Mouse (Mus musculus): ENCODE data around the gene Smpd3. TPM values are rescaled to one million over a fixed set of nuclear protein-coding genes. Genes with fewer than 3 reads are reported as not detected.

Gene Smpd3
- polyA plus RNA-seq, 2 experiments = 11.2 to 17.5 TPM

DNA sequence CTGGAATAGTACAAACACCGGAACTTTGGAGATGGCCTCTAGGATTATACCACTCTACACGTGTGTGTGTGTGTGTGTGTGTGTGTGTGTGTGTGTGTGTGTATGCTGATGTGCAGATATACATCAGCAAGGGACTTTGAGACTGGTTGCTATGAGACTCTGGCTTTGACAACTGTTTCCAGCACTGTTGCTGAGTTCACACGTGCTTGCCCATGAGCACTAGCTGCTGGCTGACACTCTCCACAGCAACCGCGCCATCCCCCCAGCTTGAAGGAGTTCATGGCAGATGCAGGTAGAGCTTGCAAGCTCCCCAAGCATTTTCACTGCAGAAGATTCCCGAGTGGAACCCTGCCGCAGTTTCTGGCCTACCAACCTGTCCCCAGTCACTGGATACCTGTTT is 48.3 kb downstream of the Smpd3 start:
- no peaks in the 10 kb centered on the region for H3K36me3 ChIP-seq (ENCODE audit: control insufficient read depth, insufficient read depth, low read length)
- no peak for DNase-seq (ENCODE audit: low spot score)
- H3K9ac ChIP-seq (ENCODE audit: low read depth, low read length, severe bottlenecking) = no peak overlapping the region
- H3K4me3 ChIP-seq (replicated peaks; ENCODE audit: low read length) = no peak overlapping the region
- H3K4me2 ChIP-seq (replicated peaks; ENCODE audit: low read depth, low read length, severe bottlenecking) = no peak overlapping the region
- H3K27me3 ChIP-seq (ENCODE audit: control insufficient read depth, insufficient read depth, low read length) = no peaks in the 10 kb centered on the region
- H3K4me1 ChIP-seq (ENCODE audit: control insufficient read depth, insufficient read depth, low read length) = no peaks in the 10 kb centered on the region
- H3K27ac ChIP-seq (replicated peaks; ENCODE audit: low read depth, low read length) = no peak overlapping the region
- H3K9me3 ChIP-seq (ENCODE audit: control insufficient read depth, low read length) = no peaks in the 10 kb centered on the region
- no peak for TF ChIP-seq POLR2A (IDR thresholded peaks at IDR 0.05; ENCODE audit: borderline replicate concordance, extremely low read depth, insufficient read depth, insufficient read length)
- ATAC-seq (ENCODE audit: low FRiP score, low read depth) = no peak
- 45% methylated on average over 7 of the region's 7 CpGs for WGBS

DNA sequence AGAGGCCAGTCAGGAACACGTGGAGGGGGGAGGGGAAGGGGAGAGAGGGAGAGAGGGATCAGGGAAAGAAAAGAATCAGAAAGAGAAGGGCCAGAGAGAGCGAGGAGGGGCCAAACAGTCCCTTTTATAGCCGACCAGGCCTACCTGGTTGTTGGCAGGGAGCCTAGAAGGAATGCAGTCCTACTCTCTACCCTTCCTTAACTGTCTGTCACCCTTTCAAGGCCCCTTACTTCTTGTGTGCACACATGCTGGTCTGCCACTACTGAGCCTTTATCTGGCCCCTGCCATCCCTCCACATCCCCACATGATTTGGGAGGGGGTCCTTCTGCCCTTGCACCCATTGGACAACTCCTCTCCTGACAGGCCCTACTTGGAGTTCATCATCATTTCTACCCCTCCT is 49.1 kb downstream of the Smpd3 start:
- ATAC-seq (ENCODE audit: low FRiP score, low read depth) (no peak), DNase-seq (ENCODE audit: low spot score) (no peak)
- no peaks in the 10 kb centered on the region for H3K9me3 ChIP-seq (ENCODE audit: control insufficient read depth, low read length)
- no peaks in the 10 kb centered on the region for H3K36me3 ChIP-seq (ENCODE audit: control insufficient read depth, insufficient read depth, low read length)
- H3K9ac ChIP-seq (ENCODE audit: low read depth, low read length, severe bottlenecking) = no peak overlapping the region
- whole genome bisulfite sequencing = 37% methylated on average over 3 of the region's 3 CpGs
- no peak overlapping the region for H3K4me3 ChIP-seq (replicated peaks; ENCODE audit: low read length)
- H3K27me3 ChIP-seq (ENCODE audit: control insufficient read depth, insufficient read depth, low read length) = no peaks in the 10 kb centered on the region
- H3K4me2 ChIP-seq (replicated peaks; ENCODE audit: low read depth, low read length, severe bottlenecking) = no peak overlapping the region
- H3K27ac ChIP-seq (replicated peaks; ENCODE audit: low read depth, low read length) = no peak overlapping the region
- no peaks in the 10 kb centered on the region for H3K4me1 ChIP-seq (ENCODE audit: control insufficient read depth, insufficient read depth, low read length)
- no peak for TF ChIP-seq POLR2A (IDR thresholded peaks at IDR 0.05; ENCODE audit: borderline replicate concordance, extremely low read depth, insufficient read depth, insufficient read length)

DNA sequence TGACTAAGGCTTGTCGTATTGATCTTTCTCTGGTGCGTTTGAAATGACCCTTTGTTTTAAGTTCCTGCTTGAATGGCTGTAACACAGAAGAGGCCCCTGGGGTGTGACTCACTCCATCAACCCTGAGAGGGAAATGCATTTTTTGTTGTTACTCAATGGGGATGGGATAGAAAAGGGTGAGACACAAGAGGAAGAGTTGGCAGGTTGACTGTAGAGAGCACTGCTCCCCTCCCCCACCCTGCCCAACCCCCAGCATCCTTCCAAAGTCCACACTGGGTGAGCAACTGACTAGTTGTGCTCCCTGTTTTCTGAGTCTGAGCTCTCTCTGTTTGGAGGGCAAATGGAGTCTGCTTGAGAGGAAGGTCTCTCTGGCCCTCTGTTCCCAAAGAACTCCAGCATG is 50.3 kb downstream of the Smpd3 start:
- Histone ChIP-seq H3K4me2 (replicated peaks; ENCODE audit: low read depth, low read length, severe bottlenecking) (no peak overlapping the region), H3K9ac (ENCODE audit: low read depth, low read length, severe bottlenecking) (no peak overlapping the region), H3K27me3 (ENCODE audit: control insufficient read depth, insufficient read depth, low read length) (no peaks in the 10 kb centered on the region), H3K4me1 (ENCODE audit: control insufficient read depth, insufficient read depth, low read length) (no peaks in the 10 kb centered on the region; the same call in 1 of the 2 replicates), H3K9me3 (ENCODE audit: control insufficient read depth, low read length) (no peaks in the 10 kb centered on the region), H3K27ac (replicated peaks; ENCODE audit: low read depth, low read length) (no peak overlapping the region), H3K4me3 (replicated peaks; ENCODE audit: low read length) (no peak overlapping the region), H3K36me3 (ENCODE audit: control insufficient read depth, insufficient read depth, low read length) (no peaks in the 10 kb centered on the region)
- ATAC-seq (ENCODE audit: low FRiP score, low read depth) (no peak), DNase-seq (ENCODE audit: low spot score) (no peak)
- no peak for TF ChIP-seq POLR2A (IDR thresholded peaks at IDR 0.05; ENCODE audit: borderline replicate concordance, extremely low read depth, insufficient read depth, insufficient read length)
- WGBS = 29% methylated on average over 2 of the region's 2 CpGs

DNA sequence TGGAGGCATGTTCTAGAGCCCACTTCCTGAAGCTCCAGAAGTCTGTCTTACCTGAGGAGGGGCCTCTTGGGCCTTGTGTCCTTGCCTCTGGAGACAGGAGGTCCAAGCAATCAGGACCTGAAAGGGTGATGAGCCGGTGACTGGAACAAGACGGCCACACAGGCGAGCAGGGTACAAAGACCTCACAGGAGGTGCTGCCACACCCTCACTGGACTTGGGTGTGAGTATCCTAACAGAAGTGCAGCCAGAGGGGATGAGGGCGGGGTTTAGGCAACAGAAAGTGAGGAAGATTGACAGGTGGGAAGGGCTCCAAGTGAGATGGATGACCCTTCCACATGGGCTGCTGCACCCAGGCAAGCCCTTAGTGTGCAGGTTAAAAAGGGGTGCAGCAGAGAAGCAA is 56.9 kb downstream of the Smpd3 start:
- no peak for TF ChIP-seq POLR2A (IDR thresholded peaks at IDR 0.05; ENCODE audit: borderline replicate concordance, extremely low read depth, insufficient read depth, insufficient read length)
- ATAC-seq (ENCODE audit: low FRiP score, low read depth) = no peak
- H3K4me2 ChIP-seq (replicated peaks; ENCODE audit: low read depth, low read length, severe bottlenecking) = no peak overlapping the region
- H3K9ac ChIP-seq (ENCODE audit: low read depth, low read length, severe bottlenecking) = no peak overlapping the region
- no peaks in the 10 kb centered on the region for H3K36me3 ChIP-seq (ENCODE audit: control insufficient read depth, insufficient read depth, low read length)
- H3K4me1 ChIP-seq (ENCODE audit: control insufficient read depth, insufficient read depth, low read length) = no peaks in the 10 kb centered on the region; the same call in 1 of the 2 replicates
- no peak for DNase-seq (ENCODE audit: low spot score)
- no peaks in the 10 kb centered on the region for H3K27me3 ChIP-seq (ENCODE audit: control insufficient read depth, insufficient read depth, low read length)
- no peaks in the 10 kb centered on the region for H3K9me3 ChIP-seq (ENCODE audit: control insufficient read depth, low read length)
- WGBS = 38% methylated on average over 4 of the region's 4 CpGs
- no peak overlapping the region for H3K27ac ChIP-seq (replicated peaks; ENCODE audit: low read depth, low read length)
- no peak overlapping the region for H3K4me3 ChIP-seq (replicated peaks; ENCODE audit: low read length)

DNA sequence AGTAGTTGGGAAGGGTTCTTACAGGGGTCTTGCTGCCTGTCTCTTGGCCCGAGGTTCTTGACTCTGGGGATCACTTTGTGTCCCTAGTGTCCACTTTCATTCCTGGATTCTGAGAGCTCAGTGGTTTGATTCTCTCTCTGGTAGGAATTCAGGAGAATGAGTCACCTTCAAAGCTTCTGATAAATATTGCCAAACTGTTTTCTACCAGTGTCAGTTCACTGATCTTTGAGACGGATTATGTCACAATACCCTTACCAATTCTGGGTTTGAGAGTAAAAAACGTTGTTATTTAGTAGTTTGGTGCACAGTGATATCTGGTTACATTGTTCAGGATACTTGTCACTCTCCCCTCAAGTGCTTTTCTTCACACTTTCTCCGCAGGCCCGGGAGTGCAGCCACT is 57.6 kb downstream of the Smpd3 start:
- 32% methylated on average over 5 of the region's 5 CpGs for WGBS
- TF ChIP-seq POLR2A (IDR thresholded peaks at IDR 0.05; ENCODE audit: borderline replicate concordance, extremely low read depth, insufficient read depth, insufficient read length) = no peak
- DNase-seq (ENCODE audit: low spot score) (no peak), ATAC-seq (ENCODE audit: low FRiP score, low read depth) (no peak)
- Histone ChIP-seq H3K27me3 (ENCODE audit: control insufficient read depth, insufficient read depth, low read length) (no peaks in the 10 kb centered on the region), H3K4me1 (ENCODE audit: control insufficient read depth, insufficient read depth, low read length) (no peaks in the 10 kb centered on the region; the same call in 1 of the 2 replicates), H3K36me3 (ENCODE audit: control insufficient read depth, insufficient read depth, low read length) (no peaks in the 10 kb centered on the region), H3K9me3 (ENCODE audit: control insufficient read depth, low read length) (no peaks in the 10 kb centered on the region), H3K9ac (ENCODE audit: low read depth, low read length, severe bottlenecking) (no peak overlapping the region), H3K4me2 (replicated peaks; ENCODE audit: low read depth, low read length, severe bottlenecking) (no peak overlapping the region), H3K27ac (replicated peaks; ENCODE audit: low read depth, low read length) (no peak overlapping the region), H3K4me3 (replicated peaks; ENCODE audit: low read length) (no peak overlapping the region)
